Mouse (Mus musculus) lung, adult 18-20 months (tissue): ENCODE results near the gene Serpinf2.

ENCODE experiments used
- DNase-seq, 2 experiments: peaks; one replicate each; pipeline ENCODE4 v3.0.0; 2022; ENCODE audit warnings: mixed read lengths in 2 of 2

The Serpinf2 gene

DNA sequence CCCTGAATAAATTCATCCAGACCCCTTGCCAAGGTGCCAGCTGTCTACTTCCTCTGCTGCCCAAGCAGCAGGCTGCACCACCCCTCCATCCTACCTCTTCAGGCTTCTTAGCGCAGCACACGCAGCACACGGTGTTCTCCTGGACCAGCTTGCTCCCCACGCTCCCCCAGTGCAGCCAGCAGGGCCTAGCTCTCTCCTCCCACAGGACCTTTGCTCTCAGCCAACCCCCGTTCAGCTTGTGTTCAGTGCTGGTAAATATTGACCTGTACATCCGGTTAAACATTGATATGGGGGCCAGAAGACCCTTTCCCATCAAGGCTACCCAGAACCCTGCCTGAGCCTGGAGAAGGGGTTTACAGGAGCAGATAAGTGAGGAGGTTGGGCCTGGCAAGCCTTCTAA lies at the start of gene Serpinf2:
Gene Serpinf2 (minus strand): TSS at position 229 of the 400 bp plus-strand sequence.
- no peak for DNase-seq

DNA sequence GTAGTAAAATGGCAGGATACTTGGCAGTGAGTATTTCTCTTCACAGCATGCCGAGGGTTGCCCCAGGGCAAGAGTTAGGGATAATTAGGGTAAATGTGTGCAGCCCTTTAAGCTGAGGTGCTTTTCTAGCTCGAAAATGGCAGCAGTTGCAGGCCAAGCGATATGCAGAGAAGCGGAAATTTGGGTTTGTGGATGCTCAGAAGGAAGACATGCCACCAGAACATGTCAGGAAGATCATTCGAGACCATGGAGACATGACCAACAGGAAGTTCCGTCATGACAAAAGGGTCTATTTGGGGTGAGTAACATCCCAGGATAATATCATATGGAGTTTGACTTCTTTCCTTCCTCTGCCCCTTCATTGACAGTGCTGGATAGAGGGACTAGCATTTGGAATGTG lies 48.1 kb upstream of the Serpinf2 start:
- no peak for DNase-seq

DNA sequence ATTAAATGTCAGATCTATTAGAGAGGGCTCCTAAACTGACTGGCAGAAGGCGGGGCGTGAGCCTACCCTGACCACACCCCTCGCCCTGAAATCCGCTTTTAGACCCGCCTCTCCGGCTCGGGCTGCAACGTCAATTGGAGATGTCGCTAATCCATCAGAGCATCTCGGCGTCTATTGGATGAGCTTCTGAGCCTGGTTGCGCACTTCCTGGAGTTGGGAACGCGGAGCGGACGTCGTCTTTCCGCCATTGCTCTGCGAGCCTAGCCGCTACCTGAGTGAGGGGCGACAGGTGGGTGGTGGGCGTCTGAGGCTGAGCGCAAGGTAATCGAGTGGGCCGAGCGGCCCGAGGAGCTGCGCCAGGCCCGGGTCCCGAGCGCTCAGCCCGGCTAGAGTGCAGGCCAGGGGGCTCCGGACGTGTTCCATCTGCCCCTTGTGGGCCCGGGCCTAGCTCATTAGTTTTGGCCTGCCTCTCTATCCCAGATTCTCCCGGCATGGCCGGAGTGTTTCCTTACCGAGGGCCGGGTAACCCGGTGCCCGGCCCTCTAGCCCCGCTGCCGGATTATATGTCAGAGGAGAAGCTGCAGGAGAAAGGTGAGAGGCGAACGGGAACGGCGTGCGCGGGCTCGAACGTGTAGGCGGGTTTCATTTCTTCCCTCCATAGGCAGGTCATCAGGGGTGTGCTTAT lies 47.4 kb upstream of the Serpinf2 start, which contains the start of gene Prpf8:
Gene Prpf8 (plus strand): TSS at position 216 of the 685 bp plus-strand sequence.
- peak; percentile 98 for DNase-seq

DNA sequence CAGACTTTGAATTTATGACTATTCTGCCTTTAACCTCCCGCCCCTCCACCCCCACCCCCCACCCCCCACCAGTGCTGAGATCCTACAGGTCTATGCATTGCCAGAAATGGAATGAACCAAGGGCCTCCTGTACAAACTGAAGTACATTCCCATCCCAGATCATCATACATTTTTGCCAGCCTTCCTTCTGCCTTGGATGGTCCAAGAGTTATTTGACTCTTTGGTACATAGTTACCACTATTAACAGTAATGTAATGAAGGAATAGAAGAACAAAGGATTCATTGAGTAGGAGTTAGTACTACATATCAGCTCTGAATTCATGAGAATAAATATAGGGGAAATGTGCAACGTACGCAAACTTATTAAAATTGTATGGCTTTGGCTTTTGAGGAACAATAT lies 46.8 kb upstream of the Serpinf2 start:
- no peak for DNase-seq

DNA sequence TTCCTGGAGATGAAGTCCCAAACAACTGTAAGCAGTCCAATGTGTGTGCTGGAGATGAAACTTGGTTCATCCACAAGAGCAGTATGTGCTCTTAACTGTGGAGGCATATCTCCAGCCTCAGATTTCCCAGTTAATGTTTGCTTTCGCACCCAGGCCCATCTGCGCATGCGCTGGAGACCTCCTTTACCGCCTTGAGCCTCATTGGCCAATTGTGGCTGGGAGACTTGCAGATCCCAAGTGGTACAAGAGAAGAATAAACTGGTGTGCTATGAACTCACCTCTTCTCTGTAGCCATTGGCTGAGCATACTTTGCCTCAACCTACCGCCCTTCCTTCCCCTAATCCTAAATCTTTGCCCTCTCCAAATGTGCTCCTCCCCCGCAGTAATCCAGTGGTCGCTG lies 34.0 kb upstream of the Serpinf2 start:
- DNase-seq, result no peak

DNA sequence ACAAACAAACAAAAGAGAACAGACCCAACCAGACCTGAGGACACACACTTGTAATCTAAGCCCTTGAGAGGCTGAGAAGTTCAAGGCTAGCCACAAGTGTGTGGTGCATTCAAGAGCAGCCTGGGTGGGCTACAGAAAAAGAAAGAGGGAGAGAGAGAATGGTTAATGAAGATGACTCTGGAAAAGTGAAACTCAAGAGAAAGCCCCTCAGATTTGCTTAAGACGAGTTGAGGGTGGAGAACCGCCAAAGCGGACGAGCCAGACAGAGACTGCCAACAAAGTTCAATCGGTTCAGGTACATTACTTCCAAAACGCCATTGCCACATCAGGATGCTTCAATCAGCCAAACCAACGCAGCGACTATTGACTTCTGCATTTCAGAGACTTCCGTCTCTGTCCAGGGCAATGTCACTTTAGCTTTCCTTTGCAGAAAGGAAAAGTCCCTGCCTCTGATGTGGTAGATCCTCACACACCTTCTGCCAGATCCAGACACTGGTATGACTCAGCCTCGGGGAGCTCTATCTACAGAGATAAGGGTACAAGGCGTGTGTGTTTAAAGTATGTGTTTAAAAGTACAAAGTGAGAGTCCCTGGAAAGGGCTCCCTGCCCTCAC lies 33.2 kb upstream of the Serpinf2 start:
- DNase-seq, result no peak

DNA sequence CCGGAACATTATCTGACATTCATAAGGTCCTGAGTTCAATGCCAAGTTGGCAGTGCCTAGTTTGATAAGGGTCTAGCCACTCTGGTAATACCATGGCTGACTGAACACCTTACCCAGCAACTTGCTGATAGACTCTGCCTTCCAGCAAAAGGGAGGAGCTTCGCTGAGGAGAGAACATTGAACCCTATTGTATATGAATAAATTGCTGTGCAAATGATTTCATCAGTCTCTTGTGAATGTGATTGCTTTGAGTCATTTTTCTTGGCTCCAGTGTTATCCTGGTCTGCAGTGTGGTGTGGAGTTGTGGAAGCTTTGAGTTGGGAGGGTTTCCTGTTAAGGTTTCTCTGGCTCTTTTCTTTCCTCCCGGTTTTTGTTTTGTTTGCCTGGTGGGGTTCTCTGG lies 31.3 kb upstream of the Serpinf2 start:
- DNase-seq, result no peak

DNA sequence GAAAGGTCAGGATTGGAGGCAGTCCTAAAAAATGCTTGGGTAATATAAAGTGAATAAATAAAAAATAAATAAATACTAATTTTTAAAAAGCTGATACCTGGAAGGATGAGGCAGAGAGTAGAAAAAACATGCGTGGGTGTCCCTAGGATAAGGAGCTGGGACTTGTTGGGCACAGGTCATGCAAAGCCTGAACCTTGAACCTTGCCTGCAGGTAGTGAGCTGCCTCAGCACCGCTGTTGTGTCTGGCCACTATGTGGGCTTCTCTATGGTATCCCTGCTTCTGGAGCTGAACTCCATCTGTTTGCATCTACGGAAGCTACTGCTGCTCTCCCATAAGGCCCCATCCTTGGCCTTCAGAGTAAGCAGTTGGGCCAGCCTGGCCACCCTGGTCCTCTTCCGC lies 29.9 kb upstream of the Serpinf2 start:
- DNase-seq, result no peak

DNA sequence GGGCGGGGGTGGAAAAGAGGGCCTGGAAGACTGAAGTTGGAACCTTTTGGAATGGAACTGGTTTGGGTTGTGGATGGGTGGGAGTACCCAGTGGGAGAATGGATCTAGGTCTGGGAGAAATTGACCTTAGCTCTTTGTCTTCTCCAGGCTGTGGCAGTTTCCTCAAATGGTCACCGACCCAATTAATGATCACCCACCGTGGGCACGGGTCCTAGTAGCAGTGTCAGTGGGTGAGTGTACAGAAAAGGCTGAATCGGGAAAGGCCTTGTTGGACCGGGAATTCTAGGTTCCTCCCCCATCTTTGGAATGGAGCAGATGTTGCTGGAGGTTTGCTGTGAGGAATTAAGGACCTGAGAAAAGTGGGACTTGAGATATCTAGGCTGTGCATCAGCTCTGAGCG lies 29.0 kb upstream of the Serpinf2 start:
- DNase-seq, result no peak

DNA sequence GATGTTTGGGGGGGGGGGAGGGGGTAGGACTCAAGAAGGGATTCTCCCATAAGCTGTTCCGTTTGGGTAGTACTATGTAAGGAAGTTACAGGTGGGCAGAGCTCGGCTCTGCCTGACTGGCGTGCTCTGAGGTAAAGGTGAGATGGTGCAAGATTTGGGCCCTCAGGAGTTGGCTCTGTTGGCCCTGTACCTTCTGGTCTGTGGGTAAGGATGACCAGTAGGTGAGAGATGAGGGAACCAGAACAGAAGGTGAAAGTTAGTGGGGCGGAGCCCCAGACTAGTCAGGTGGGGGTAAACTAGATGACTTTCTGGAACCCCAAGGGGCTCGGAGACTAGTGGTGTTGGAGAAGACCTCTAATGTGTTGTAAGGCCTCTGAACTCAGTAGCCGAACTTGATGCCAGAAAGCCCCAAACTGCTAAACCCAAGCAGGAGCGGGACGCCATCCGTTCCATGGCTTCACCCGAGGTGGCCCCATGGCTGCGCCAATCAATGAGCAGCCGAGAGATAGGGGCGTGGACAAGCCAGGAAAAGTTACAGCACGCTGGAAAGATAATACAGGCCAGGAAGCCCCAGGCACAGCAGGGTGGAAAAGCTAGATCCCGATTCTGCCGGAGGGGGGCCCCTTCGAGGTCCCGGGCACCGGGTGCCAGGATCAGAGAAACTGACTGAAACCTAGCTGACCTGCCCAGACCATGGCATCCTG lies 28.3 kb upstream of the Serpinf2 start:
- DNase-seq, result peak; percentile 56 to 70

DNA sequence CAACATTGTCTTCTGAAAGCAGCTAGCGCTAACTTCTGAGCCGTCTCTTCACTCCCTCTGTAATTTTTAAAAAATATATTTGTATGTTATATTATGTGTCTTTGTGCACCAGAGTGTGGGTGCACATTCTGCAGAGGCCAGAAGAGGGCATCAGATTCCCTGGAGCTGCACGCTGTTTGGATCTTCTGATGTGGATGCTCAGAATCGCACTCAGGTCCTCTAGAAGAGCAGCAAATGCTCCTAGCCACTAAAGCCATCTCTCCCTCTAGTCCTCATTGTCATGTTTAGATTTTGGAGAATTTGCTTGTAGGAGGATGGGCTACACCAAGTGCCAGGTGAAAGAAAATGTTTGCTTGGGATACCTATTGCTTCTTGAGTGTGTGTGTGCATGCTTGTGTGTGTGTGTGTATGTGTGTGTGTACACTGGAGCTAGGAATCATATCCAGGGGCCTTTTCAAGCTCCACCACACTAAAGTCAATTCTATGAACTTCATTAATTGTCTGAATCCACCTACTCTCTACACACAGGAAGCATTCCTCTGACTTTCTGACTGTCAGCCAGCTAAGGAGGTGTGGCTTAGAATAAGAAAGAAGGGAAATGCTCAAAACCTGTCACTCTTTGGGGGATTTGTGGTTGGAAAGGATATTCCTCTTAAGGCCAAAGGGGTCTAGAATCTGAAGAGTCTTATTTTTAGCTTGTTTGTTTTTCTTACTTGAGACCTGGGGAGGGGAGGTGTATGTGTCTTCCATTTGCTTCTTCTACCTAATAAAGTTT lies 27.5 kb upstream of the Serpinf2 start:
- no peak for DNase-seq

DNA sequence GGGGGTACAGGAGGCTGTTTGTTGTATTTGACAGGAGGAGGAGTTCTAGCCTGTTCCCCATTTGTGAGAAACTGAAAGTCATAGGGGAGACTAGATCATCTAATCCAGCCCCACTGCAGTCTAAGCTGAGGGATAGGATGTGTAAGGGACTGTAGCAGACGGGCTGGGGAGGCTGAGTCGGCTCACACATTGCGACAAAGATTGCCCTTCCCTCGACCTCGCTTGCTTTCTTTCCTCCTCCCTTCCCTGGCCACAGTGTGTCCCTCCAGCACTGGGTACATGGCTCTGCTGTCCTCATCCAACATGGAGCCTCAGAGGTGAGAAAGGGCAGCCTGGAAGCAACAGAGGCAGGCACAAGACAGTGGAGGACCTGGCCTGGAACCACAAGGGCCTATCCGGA lies 25.7 kb upstream of the Serpinf2 start:
- no peak for DNase-seq

DNA sequence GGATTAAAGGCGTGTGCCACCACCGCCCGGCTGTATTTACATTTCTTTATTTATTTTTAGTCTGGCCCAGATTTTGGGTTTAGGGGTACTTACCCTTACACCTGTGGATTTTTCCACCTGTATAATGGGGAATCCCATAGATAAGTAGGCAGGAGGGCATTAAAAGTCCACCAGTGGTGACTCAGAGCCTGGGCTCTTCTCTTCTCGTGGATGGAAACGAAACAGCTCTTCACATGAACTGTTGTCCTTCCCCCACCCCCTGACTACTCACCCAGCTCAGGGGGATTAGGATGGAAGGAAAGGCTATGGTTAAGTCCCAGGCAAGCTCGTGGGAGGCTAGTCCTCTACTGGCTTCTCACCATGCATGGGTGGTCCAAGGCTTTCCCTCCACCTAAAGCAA lies 25.0 kb upstream of the Serpinf2 start:
- DNase-seq, result no peak

DNA sequence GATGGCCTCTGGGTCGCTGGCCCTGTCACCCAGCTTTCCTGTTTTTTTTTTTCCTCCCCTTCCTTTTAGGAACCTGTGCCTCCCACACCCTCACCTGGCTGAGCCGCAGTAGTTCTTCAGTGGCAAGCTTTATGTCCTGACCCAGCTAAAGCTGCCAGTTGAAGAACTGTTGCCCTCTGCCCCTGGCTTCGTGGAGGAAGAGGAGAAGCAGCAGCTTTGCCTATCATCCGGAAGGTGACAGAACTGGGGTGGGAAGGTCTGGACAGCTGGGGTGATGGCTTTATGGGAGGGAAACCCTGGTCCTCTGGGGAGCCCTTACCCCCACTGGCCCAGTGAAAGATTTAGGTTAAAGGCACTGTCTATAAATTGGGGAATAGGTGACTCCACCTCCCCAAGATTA lies 24.2 kb upstream of the Serpinf2 start:
- DNase-seq, result no peak

DNA sequence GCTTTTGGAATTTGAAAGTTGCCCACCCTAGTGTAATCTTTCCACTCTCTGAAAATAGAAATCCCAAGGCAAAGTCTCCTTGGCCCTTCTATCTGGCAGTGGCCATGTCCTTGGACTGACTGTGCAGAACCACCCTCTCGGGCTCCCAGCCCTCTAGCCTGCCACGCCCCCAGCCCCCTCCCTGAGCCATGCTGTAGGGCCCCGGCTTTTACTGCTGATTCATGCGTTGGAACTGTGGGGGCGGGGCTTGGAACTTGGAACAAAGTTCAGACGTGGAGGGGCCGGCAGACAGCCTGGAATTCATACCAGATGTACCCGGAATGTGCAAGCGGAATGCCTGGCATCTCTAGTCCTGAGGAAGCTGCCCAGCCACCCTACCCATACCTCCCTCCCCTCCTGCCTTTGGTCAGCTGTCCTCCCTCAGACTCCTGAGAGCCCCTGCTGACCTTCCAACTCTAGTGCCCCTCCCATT lies 23.5 kb upstream of the Serpinf2 start:
- DNase-seq, result peak; percentile 93 to 95

DNA sequence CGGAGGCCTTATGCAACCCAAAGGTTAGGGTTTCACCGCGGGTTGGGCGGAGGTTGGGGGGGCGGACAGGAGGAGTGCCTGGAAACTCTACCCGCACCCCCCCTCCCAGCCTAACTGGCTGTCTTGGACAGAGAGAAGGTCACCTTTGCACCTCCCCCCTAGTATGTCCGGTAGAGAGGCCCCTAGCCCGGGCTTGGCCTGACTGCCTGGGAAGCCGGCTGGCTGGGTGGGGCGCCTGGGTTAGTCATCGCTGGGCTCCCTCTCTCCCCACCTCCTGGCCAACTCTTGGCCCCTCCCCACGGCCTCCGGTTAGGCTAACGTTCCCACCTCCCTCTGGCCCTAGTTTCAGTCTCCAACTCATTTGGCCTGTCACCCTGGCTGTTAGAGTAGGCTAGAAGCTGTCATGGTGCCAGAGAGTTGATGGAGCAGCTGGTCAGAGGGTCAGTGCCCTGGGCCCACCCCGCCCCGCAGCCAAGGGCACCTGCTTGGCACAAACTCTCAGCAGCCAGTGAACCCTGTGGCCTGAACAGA lies 22.9 kb upstream of the Serpinf2 start:
- DNase-seq, result peak; percentile 89 to 91

DNA sequence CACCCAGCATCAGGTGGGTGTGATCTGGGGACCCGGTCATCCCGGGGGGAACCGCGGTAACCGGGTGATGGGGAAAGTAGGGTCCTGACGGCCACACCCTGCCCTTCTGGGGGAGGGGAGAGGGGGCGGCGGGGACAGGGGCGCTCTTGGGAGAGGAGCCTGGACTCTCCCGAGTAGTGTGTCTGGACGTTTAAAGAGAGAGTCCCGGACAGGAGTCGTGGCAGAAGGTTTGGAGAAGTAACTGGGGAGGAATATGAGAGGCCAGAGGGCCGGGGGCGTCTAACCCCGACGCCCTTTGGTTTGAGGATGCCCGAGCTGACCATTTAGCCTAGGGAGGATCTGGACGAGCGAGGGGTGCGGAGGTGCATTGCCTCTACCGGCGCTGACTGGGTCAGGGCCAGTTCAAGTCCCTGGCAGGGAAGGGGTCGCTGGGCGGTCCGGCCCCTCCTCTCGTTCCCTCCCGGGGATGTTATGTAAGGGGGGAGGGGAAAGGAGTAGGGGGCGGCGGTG lies 22.4 kb upstream of the Serpinf2 start:
- DNase-seq, result no peak

DNA sequence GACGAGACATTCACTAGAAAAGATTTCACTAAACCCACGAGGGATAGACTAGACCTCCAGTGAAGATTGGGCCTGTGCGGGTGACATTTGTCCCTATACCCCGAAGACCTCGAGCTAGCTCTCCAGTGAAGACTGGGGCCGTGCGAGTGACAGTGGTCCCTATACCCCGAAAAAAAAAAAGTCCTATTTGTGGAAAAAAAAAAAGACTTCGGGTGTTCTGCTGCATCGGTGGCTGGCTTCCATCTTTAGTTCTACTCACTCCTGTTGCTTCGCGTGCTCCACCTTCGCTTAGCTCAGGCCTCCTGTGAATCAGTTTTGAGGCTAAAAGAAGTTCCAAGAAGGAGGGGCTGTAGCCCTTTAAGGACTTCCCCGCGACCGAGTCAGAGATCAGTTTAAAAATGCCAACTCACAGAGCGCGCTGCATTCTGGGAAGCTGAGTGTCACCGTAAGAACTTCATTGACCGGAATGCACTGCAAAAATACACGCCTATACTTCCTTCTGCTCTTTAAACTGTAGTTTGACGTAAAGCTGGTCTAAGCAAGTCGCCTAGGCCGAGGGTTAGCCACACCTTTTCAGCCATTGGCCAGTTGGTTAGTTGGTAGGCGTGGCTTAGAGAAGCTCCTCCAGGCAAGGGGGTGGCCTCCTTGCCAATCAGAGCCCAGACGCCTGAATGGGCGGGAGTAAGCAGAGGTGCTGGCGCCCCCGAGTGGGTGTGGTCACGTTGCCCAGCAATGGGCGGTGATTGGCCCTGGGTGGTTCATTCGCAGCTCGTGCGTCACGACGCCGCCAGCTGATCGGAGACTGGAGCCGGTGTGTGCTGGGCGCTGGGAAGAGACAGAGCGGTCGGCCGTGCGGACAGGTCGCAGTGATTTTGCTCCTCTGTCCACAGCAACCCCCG lies 21.7 kb upstream of the Serpinf2 start, which contains the start of gene Tlcd2:
Gene Tlcd2 (plus strand): TSS at position 872 of the 899 bp plus-strand sequence.
- DNase-seq, result peak; percentile 100

DNA sequence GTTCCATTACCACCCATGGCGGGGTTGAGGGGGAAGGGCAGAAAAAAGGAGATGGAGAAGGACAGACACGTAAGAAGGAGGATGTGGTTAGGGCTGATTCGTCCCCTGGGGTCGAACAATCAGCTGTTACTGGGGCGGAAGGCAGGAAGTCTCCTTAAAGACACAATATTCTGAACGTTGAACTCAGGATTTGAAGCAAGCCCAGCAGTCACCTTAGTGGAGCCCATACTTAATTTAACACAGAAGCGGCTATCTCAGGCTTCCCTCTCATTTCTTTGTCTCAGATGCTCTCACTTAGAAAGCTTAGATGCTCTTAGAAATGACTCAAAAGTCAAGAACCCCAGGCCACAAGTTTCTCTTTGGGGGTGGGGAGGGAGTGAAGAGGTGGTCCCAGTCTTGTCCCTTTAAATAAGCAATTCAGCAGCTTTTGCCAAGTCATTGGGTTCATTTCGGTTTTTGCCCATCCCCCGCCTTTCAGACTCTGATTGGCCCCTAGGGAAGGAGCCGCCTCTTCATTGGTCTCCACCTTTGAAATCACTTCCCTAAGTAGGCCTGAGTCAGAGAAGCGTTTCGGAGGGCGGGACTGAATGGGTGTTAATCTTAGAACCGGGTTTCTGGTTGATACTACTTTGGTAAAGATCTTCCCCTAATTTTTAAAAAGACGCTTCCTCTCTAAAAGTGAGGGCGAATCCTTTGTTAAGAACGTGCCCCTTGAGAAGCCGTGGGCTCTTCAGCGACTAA lies 20.9 kb upstream of the Serpinf2 start:
- DNase-seq, result peak; percentile 95 to 97

DNA sequence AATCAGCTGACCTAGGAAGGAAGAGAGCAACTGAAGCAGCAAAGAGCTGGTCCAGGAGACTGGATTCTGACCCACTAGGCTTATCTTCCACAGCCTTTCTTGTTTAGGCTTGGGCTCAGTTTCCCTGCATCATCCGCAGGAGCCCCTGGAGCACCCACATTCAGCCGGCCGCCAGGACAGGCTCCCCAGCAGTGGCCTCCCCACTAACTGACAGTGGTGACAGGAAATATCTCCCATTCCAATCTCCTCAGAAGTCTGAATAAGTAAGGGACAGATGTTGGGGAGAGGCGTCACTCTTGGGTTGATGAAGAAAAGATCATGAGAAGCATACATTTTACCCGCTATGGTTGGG lies 20.3 kb upstream of the Serpinf2 start:
- DNase-seq, result no peak
